Mouse (Mus musculus): ENCODE results near the gene Syne3. TPM values are rescaled to one million over a fixed set of nuclear protein-coding genes. Genes with fewer than 3 reads are reported as not detected.

Gene Syne3
- 1 to 10 TPM; 1.7 to 1.9 TPM for total RNA-seq (2021)
- long read RNA-seq, experiment 1: 0 reads
- long read RNA-seq, experiment 2: 0 reads

- peak within 1 kb of the TSS; percentile 59; the same call in 1 of the 2 replicates for H3K27ac ChIP-seq
- intact Hi-C loops (cut with DNase I): no loop called here
- peak; percentile 68 to 69 for DNase-seq (ENCODE audit: extremely low spot score in 1 of 2, low spot score in 2 of 2)
These were observed at the start of gene Syne3 for GRCm38 (mm10) chr12:105009370-105010212. TSS of gene Syne3 (minus strand) at chr12:105009809.

GRCm38 (mm10) chr12:105055308-105055707 is 45.7 kb upstream of the Syne3 start:
- no peak for TF ChIP-seq CTCF (IDR thresholded peaks at IDR 0.05)
- H3K4me3 ChIP-seq: no peak overlapping the region
- intact Hi-C loops (cut with DNase I): loop anchor here (10.0 kb wide), 1 partner anchor 529 kb away; no protein-coding TSS in a partner anchor
- no peak for DNase-seq (ENCODE audit: extremely low spot score in 1 of 2, low spot score in 2 of 2)
- no peak overlapping the region for H3K27ac ChIP-seq

More at GRCm38 (mm10) chr12:105009370-105010212, at the start of gene Syne3:
- TF ChIP-seq CTCF (IDR thresholded peaks at IDR 0.05): no peak; the same call in 1 of the 2 replicates
- peak within 1 kb of the TSS; percentile 70 for H3K4me3 ChIP-seq

GRCm38 (mm10) chr12:105054041-105054440 is 44.4 kb upstream of the Syne3 start:
- no peak for DNase-seq (ENCODE audit: extremely low spot score in 1 of 2, low spot score in 2 of 2)
- Histone ChIP-seq H3K4me3 (no peak overlapping the region), H3K27ac (no peak overlapping the region)
- intact Hi-C loops (cut with DNase I): loop anchor here (10.0 kb wide), 1 partner anchor 531 kb away; no protein-coding TSS in a partner anchor
- no peak for TF ChIP-seq CTCF (IDR thresholded peaks at IDR 0.05)

GRCm38 (mm10) chr12:105050898-105051297 is 41.3 kb upstream of the Syne3 start:
- Histone ChIP-seq H3K4me3 (no peak overlapping the region), H3K27ac (no peak overlapping the region)
- DNase-seq (ENCODE audit: extremely low spot score in 1 of 2, low spot score in 2 of 2): peak; percentile 64 to 71
- peak; percentile 88 for TF ChIP-seq CTCF (IDR thresholded peaks at IDR 0.05)
- intact Hi-C loops (cut with DNase I): loop anchor here (1.0 to 10.0 kb wide), 3 partner anchors 53 to 534 kb away; no protein-coding TSS in a partner anchor

GRCm38 (mm10) chr12:105049813-105050212 is 40.2 kb upstream of the Syne3 start:
- H3K27ac ChIP-seq: no peak overlapping the region
- DNase-seq (ENCODE audit: extremely low spot score in 1 of 2, low spot score in 2 of 2): no peak
- intact Hi-C loops (cut with DNase I): loop anchor here (10.0 kb wide), 1 partner anchor 535 kb away; no protein-coding TSS in a partner anchor

GRCm38 (mm10) chr12:105048301-105048863 is 38.8 kb upstream of the Syne3 start:
- no peak for DNase-seq (ENCODE audit: extremely low spot score in 1 of 2, low spot score in 2 of 2)
- Histone ChIP-seq H3K4me3 (no peak overlapping the region), H3K27ac (no peak overlapping the region)
- intact Hi-C loops (cut with DNase I): no loop called here
- no peak for TF ChIP-seq CTCF (IDR thresholded peaks at IDR 0.05)

More at GRCm38 (mm10) chr12:105049813-105050212, 40.2 kb upstream of the Syne3 start:
- no peak for TF ChIP-seq CTCF (IDR thresholded peaks at IDR 0.05)
- no peak overlapping the region for H3K4me3 ChIP-seq

GRCm38 (mm10) chr12:105044775-105045174 is 35.2 kb upstream of the Syne3 start:
- no peak for DNase-seq (ENCODE audit: extremely low spot score in 1 of 2, low spot score in 2 of 2)
- intact Hi-C loops (cut with DNase I): no loop called here
- H3K4me3 ChIP-seq: no peak overlapping the region
- TF ChIP-seq CTCF (IDR thresholded peaks at IDR 0.05): no peak
- H3K27ac ChIP-seq: no peak overlapping the region

- intact Hi-C loops (cut with DNase I): no loop called here
These were observed 33.5 kb upstream of the Syne3 start for GRCm38 (mm10) chr12:105043081-105043480.

GRCm38 (mm10) chr12:105040950-105041349 is 31.3 kb upstream of the Syne3 start:
- Histone ChIP-seq H3K27ac (no peak overlapping the region), H3K4me3 (no peak overlapping the region)
- DNase-seq (ENCODE audit: extremely low spot score in 1 of 2, low spot score in 2 of 2): no peak
- TF ChIP-seq CTCF (IDR thresholded peaks at IDR 0.05): no peak
- intact Hi-C loops (cut with DNase I): no loop called here

More at GRCm38 (mm10) chr12:105043081-105043480, 33.5 kb upstream of the Syne3 start:
- DNase-seq (ENCODE audit: extremely low spot score in 1 of 2, low spot score in 2 of 2): no peak
- no peak for TF ChIP-seq CTCF (IDR thresholded peaks at IDR 0.05)
- Histone ChIP-seq H3K27ac (no peak overlapping the region), H3K4me3 (no peak overlapping the region)

- TF ChIP-seq CTCF (IDR thresholded peaks at IDR 0.05): no peak
- intact Hi-C loops (cut with DNase I): no loop called here
- H3K27ac ChIP-seq: no peak overlapping the region
- no peak for DNase-seq (ENCODE audit: extremely low spot score in 1 of 2, low spot score in 2 of 2)
- no peak overlapping the region for H3K4me3 ChIP-seq
These were observed 30.1 kb upstream of the Syne3 start for GRCm38 (mm10) chr12:105039578-105040289.

GRCm38 (mm10) chr12:105038918-105039317 is 29.3 kb upstream of the Syne3 start:
- TF ChIP-seq CTCF (IDR thresholded peaks at IDR 0.05): no peak
- intact Hi-C loops (cut with DNase I): no loop called here
- no peak for DNase-seq (ENCODE audit: extremely low spot score in 1 of 2, low spot score in 2 of 2)
- Histone ChIP-seq H3K4me3 (no peak overlapping the region), H3K27ac (no peak overlapping the region)

Measured in left cerebral cortex, adult 2 months (tissue).